Mouse (Mus musculus): ENCODE data around the gene Chrna4. TPM values are rescaled to one million over a fixed set of nuclear protein-coding genes. Genes with fewer than 3 reads are reported as not detected.

The Chrna4 gene
- total RNA-seq, 2 experiments from 2014 or later: 34.3 to 41.3 TPM

GRCm38 (mm10) chr2:181042376-181042775, 970 bp downstream of the Chrna4 start:
- intact Hi-C loops (cut with DNase I): no loop called here
- DNase-seq (ENCODE audit: low spot score in 2 of 2): no peak

DNA sequence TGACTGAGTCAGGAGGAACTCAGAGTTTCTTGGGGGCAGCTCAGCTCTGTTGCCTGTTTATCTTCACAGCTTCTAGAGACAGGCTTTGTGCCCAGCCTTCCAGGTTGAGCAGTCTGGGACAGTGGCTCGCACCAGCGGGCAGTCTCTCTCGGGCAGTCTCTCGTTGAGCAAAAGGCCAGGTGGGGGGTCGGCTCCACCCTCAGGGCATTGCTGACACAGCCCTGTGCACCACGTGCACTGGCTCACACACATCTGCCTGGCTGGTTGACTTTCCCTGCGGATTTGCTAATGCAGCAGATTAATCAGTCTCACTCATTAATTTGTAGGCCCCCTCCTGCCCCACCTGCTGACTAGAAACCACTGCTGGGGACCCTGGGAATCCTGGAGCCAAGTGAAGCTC, 1.4 kb downstream of the Chrna4 start:
- intact Hi-C loops (cut with DNase I): no loop called here
- DNase-seq (ENCODE audit: low spot score in 2 of 2): no peak

- no peak for DNase-seq (ENCODE audit: low spot score in 2 of 2)
- intact Hi-C loops (cut with DNase I): no loop called here
Observed at GRCm38 (mm10) chr2:181039356-181039680, 4.0 kb downstream of the Chrna4 start.

DNA sequence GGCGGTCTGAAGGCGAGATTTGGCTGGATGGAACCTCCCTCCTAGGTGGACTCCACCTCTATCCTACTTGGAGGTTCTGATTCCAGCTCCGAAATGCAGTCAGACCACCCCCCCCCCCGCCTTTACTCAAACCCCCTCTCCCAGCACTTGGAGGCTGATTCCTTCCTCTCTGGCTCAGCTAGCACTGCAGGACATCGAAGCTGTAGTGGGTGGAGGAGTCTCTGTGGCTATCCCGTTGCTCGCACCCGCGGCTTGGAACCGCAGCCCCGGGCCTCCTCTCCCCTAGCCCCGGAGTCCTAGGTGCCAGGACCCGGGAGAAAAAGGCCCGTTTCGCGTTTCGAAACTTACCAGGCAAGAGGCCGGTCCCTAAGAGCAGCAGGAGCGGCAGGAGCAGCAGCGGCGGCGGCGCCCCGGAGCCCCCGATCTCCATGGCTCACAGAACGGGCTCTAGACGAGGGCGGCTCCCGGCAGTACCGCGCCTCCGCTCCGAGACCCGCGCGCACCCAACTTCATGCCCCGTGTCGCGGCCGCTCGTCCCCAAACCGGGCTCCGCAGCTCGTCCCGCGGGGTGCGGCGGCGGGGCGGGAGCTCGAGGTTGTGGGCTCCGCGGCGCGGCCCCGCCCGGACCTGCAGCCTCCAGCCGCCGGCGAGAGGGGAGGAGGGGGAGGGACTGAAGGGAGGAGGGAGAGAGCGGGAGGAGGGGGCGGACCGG, 4.5 kb downstream of the Chrna4 start:
- intact Hi-C loops (cut with DNase I): no loop called here
- DNase-seq (ENCODE audit: low spot score in 2 of 2): peak in 1 of 2 experiments; percentile 12

- DNase-seq (ENCODE audit: low spot score in 2 of 2): no peak
- intact Hi-C loops (cut with DNase I): no loop called here
Observed at GRCm38 (mm10) chr2:181036561-181036960, 6.8 kb downstream of the Chrna4 start.

GRCm38 (mm10) chr2:181035186-181035585, 8.2 kb downstream of the Chrna4 start:
- no peak for DNase-seq (ENCODE audit: low spot score in 2 of 2)
- intact Hi-C loops (cut with DNase I): no loop called here

- no peak for DNase-seq (ENCODE audit: low spot score in 2 of 2)
- intact Hi-C loops (cut with DNase I): loop anchor here (2.0 to 5.0 kb wide), 2 partner anchors 27 to 39 kb away; no protein-coding TSS in a partner anchor
Observed at GRCm38 (mm10) chr2:181033310-181033709, 10.0 kb downstream of the Chrna4 start.

- intact Hi-C loops (cut with DNase I): loop anchor here (2.0 to 5.0 kb wide), 2 partner anchors 28 to 40 kb away; no protein-coding TSS in a partner anchor
Observed at GRCm38 (mm10) chr2:181032407-181032806, 10.9 kb downstream of the Chrna4 start.

GRCm38 (mm10) chr2:181031406-181031934, 11.9 kb downstream of the Chrna4 start:
- intact Hi-C loops (cut with DNase I): loop anchor here (5.0 kb wide), 1 partner anchor 41 kb away; no protein-coding TSS in a partner anchor
- peak; percentile 13 to 24 for DNase-seq (ENCODE audit: low spot score in 2 of 2)

More at GRCm38 (mm10) chr2:181032407-181032806, 10.9 kb downstream of the Chrna4 start:
- DNase-seq (ENCODE audit: low spot score in 2 of 2): peak in 1 of 2 experiments; percentile 37

GRCm38 (mm10) chr2:181008339-181008738, 35.0 kb downstream of the Chrna4 start:
- intact Hi-C loops (cut with DNase I): no loop called here
- DNase-seq (ENCODE audit: low spot score in 2 of 2): no peak

- no peak for DNase-seq (ENCODE audit: low spot score in 2 of 2)
- intact Hi-C loops (cut with DNase I): no loop called here
Observed at GRCm38 (mm10) chr2:181007054-181007453, 36.3 kb downstream of the Chrna4 start.

- intact Hi-C loops (cut with DNase I): loop anchor here (1.0 kb wide), 1 partner anchor 63 kb away; no protein-coding TSS in a partner anchor
- DNase-seq (ENCODE audit: low spot score in 2 of 2): no peak
Observed at GRCm38 (mm10) chr2:180996905-180997304, 46.4 kb downstream of the Chrna4 start.

GRCm38 (mm10) chr2:180996436-180996835, 46.9 kb downstream of the Chrna4 start:
- peak; percentile 68 to 83 for DNase-seq (ENCODE audit: low spot score in 2 of 2)
- intact Hi-C loops (cut with DNase I): loop anchor here (1.0 kb wide), 1 partner anchor 64 kb away; no protein-coding TSS in a partner anchor

GRCm38 (mm10) chr2:180995457-180995856, 47.9 kb downstream of the Chrna4 start:
- intact Hi-C loops (cut with DNase I): no loop called here
- DNase-seq (ENCODE audit: low spot score in 2 of 2): no peak

DNA sequence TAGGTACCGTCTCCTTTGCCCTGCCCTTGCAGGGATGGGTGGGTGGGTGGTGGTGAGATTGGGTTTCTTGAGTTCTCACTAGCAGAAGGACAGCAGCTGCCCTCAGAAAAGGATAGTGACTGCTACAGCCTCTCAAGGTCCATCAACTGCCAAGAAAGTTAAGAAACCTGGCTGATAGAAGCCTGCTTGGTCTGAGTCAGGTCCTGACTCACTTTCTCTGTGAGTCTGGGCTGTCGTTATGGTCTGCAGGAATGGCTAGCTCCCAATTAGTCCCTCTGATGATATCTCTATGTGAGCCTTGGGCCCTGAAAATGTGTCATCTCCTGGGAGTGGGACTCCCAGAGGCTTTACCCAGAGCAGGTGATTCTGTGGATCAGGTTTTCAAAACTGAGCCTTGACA, 49.0 kb downstream of the Chrna4 start:
- no peak for DNase-seq (ENCODE audit: low spot score in 2 of 2)
- intact Hi-C loops (cut with DNase I): no loop called here

- intact Hi-C loops (cut with DNase I): no loop called here
- DNase-seq (ENCODE audit: low spot score in 2 of 2): peak in 1 of 2 experiments; percentile 63
Observed at GRCm38 (mm10) chr2:180990347-180990746, 53.0 kb downstream of the Chrna4 start.

DNA sequence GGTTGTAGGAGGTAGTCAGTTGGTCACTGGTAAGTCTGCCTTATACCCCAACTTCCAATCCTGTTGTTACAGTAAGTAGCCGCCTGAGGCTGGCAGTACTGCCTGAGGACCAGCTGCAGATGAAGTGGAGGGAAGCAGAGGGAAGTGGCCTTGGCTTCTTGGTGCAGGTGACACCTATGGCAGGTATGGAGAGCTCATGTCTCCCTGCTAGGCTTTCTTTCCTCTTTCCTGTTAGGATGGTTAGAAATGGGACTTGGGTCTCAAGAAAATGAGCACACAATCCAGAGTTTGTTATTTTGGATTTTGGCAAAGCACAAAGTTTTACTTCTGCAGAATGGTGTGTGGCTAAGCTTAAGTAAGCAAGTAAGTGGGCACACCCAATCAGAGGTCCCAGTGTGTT, 54.4 kb downstream of the Chrna4 start:
- no peak for DNase-seq (ENCODE audit: low spot score in 2 of 2)
- intact Hi-C loops (cut with DNase I): no loop called here

- intact Hi-C loops (cut with DNase I): no loop called here
- peak; percentile 30 to 87 for DNase-seq (ENCODE audit: low spot score in 2 of 2)
Observed at GRCm38 (mm10) chr2:180988347-180988913, 54.9 kb downstream of the Chrna4 start.

GRCm38 (mm10) chr2:180987432-180988030, 55.8 kb downstream of the Chrna4 start:
- no peak for DNase-seq (ENCODE audit: low spot score in 2 of 2)
- intact Hi-C loops (cut with DNase I): no loop called here

DNA sequence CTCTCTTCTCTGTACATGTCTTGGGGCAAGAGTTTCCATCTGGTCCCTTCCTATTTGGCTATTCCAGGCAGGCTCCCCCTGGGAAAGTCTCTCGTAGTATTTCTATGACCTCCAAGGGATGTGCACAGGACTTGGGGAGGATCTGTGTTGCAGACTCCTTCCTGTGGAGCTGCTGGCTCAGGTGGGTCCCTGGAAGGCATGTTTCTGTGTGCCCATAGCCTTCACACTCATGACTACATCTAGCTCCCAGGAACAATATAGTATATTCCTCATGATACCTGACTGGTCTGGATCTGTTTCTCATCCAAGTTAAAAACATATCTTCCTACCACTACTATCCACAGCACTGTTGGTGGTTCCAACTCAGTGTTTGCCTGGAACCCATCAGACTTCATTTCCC, 56.3 kb downstream of the Chrna4 start:
- no peak for DNase-seq (ENCODE audit: low spot score in 2 of 2)
- intact Hi-C loops (cut with DNase I): no loop called here

Measured in left cerebral cortex, postnatal 14 days (tissue).